Mouse (Mus musculus): ENCODE data around the gene Pbx1.

Pbx1 gene

DNA sequence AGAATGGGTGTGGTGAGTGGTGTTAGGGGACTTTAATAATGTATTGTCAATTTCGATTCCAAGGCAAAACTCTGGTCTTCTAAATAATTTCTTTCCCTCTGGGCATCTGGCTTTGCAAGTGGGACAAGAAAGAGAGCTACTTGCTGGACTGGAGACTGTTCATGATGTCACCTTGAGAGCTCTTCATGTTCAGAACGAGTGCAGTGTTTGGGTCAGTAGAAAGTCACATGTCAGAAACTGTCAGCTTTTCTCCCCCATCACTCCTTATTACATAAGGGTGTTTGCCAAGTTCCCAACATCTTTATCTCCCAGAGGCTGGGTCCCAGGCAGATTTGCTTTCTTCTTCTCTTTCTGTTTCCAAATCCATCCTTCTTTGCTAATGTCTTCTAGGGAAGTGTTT lies 328.2 kb downstream of the Pbx1 start:
- DNase-seq (ENCODE audit: extremely low read depth, insufficient read length, low spot score): no peak

- no peak for DNase-seq (ENCODE audit: extremely low read depth, insufficient read length, low spot score)
These were observed 330.6 kb downstream of the Pbx1 start for GRCm38 (mm10) chr1:168101514-168101913.

DNA sequence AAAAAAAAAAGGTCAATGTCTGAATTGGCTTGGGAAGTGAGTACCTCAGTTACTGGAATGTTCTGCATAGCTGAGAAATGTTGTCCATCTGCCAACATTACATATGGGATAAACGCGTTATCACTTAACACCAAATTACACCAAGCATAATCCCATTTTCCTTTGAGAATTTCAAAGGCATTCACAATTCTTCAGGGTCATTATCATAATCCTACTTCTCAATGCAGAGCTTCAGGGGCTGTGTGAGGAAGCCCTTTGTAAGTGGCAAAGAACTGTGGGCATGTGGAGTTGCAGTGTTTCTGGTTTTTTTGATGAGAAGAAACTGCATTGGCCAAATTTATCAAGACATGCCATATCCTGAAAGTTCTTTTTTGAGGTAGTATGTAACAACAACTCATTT lies 333.3 kb downstream of the Pbx1 start:
- no peak for DNase-seq (ENCODE audit: extremely low read depth, insufficient read length, low spot score)

- no peak for DNase-seq (ENCODE audit: extremely low read depth, insufficient read length, low spot score)
These were observed 337.4 kb downstream of the Pbx1 start for GRCm38 (mm10) chr1:168094671-168095070.

GRCm38 (mm10) chr1:168093044-168093443 lies 339.0 kb downstream of the Pbx1 start:
- no peak for DNase-seq (ENCODE audit: extremely low read depth, insufficient read length, low spot score)

DNA sequence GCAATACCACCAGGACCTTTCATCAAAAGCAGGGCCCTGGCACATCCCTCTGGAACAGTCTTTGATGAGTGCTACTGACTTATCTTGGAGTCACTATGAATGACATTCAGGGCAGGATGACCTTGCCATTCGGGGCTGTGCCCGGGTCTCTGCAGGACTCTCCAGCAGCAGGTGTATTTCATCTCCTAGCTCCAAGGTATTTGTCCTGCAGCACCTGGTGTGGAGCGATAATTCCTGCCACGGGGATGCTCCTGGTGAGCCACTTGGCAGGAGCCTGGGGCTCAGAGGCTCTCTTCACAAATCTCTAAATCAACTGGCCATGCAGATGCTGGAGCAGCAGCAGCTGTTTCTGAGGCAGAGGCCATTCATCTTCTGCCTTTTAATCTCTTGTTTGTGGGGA lies 340.4 kb downstream of the Pbx1 start:
- no peak for DNase-seq (ENCODE audit: extremely low read depth, insufficient read length, low spot score)

DNA sequence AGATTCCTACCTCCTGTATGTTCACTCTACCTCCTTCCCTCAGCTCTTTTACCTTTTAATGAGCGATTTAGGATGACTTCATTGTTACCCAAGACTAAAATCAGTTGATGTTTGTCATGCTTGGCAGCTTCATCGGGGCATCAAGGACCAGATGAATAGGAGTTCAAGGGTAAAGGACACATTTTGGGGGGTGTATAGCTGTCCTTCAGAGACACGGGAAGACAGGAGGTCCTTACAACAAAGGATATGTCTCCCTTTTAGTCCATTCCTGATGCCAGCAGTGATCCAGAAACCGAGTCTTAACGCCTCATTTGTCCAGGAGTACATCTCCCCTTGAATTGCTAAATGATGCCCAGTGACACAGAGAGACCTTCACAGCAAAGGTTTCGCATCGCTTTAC lies 343.4 kb downstream of the Pbx1 start:
- no peak for DNase-seq (ENCODE audit: extremely low read depth, insufficient read length, low spot score)

GRCm38 (mm10) chr1:168079394-168079767 lies 352.7 kb downstream of the Pbx1 start:
- no peak for DNase-seq (ENCODE audit: extremely low read depth, insufficient read length, low spot score)

DNA sequence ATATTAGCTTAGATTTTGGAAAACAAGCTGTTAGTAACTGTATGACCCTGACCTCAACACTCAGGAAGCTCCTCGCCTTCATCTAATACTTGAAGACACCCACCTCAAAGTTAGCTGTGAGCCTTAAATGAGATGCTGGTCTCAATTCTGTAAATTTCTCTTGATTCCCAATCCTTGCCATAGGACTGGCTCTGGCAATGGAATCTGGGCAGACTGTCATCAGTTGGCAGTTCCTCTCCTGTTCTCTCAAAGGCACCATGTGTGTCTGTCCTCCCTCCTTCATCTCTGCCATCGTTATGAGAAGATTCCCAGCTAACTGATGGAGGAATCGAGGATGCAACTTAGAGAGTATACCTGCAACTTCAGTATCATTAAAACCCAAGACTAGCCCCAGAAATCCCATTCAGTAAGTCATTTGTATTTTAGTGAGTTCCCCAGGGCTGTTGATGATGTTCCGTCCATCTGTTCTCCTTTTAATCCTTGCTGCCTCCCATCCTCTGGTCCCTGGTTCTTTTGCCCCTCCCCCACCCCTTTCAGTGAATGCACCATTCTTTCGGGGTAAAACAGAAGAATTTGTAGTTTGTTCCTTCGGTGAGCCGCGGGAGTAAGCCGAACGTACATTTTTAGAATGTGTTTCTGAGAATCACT lies 353.2 kb downstream of the Pbx1 start:
- DNase-seq (ENCODE audit: extremely low read depth, insufficient read length, low spot score): no peak

- DNase-seq (ENCODE audit: extremely low read depth, insufficient read length, low spot score): no peak
These were observed 360.1 kb downstream of the Pbx1 start for GRCm38 (mm10) chr1:168071974-168072373.

DNA sequence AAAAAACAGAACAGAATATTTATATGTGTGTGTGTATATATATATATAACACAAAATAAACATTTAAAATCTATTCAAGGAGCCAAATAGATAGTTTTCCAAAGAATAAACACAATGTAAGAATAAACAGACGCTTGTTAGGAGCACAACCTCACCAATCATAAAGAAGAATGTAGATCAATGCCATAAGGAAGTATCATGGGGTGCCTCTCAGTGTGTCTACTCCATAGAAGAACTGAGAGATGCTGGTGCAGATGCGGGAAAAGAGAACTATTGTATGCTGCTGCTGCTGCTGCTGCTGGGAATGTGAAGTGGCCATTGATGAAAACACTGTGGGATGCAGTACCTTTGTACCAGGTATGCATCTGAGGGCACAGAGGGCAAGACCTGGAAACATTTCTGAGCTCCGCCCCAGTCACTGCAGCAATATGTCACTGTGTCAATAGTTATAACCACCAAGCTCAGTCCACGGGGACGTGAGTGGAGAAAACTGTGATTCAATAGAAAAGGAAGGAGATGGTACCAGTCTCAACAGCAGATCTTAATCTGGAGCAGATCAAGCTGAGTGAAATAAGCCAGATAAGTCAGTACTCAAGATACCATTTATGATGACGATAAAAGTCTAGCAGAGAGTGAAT lies 361.7 kb downstream of the Pbx1 start:
- no peak for DNase-seq (ENCODE audit: extremely low read depth, insufficient read length, low spot score)

DNA sequence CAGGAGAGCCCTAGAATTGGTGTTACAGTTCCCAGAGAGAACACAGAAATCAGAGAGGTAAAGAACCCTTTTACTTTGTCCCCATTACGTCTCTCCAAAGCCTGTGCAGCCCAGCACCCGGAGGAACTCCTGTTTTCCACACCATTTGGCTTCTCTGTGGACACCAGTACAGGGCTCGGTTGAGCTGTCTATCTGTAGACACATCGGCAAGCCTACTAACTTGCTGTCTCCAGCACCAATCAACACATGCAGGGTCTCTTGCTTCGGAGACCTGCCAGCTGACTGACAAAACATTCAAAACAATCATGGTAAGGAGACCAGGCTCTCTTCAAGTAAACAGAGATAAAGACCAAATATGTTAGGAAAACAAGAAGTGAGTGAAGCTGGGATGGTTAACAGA lies 362.3 kb downstream of the Pbx1 start:
- DNase-seq (ENCODE audit: extremely low read depth, insufficient read length, low spot score): no peak

All from 3134 (cell line).